Mouse (Mus musculus): ENCODE measurements around the gene Lrrc75b.

- TF ChIP-seq ZC3H11A (IDR thresholded peaks at IDR 0.05; ENCODE audit: borderline replicate concordance, low read depth, low read length) (no peak), HCFC1 (IDR thresholded peaks at IDR 0.05; ENCODE audit: borderline replicate concordance, insufficient read depth, low read length) (no peak), ZNF384 (IDR thresholded peaks at IDR 0.05; ENCODE audit: low read depth, low read length) (no peak), CHD2 (IDR thresholded peaks at IDR 0.05; ENCODE audit: low read depth, low read length) (no peak), MAFK (IDR thresholded peaks at IDR 0.05; ENCODE audit: insufficient read depth, low read depth, low read length) (no peak)
Observed at GRCm38 (mm10) chr10:75504234-75505129, 55.6 kb downstream of the Lrrc75b start.

Measured in ES-E14 (cell line).